Mouse (Mus musculus): Measurements from ENCODE around the gene Cltc.

- TF ChIP-seq CTCF (IDR thresholded peaks at IDR 0.05; ENCODE audit: borderline replicate concordance, extremely low read depth, insufficient read depth, insufficient read length) = no peak
- no peak for TF ChIP-seq POLR2A (IDR thresholded peaks at IDR 0.05; ENCODE audit: borderline replicate concordance, extremely low read depth, insufficient read depth, insufficient read length, poor library complexity, severe bottlenecking)
Observed at GRCm38 (mm10) chr11:86675520-86675919, 81.8 kb downstream of the Cltc start.
